Mouse (Mus musculus): ENCODE measurements around the gene Ccdc22. TPM values are rescaled to one million over a fixed set of nuclear protein-coding genes. Genes with fewer than 3 reads are reported as not detected.
A peak's percentile ranks its signal among the peaks of the same experiment; 100 is the strongest.

Ccdc22 gene
- polyA plus RNA-seq (2015; fragmentation: Nextera tagmentation; extraction: Ambion mirVana) = 28.0 and 29.5 TPM in 2 replicates

DNA sequence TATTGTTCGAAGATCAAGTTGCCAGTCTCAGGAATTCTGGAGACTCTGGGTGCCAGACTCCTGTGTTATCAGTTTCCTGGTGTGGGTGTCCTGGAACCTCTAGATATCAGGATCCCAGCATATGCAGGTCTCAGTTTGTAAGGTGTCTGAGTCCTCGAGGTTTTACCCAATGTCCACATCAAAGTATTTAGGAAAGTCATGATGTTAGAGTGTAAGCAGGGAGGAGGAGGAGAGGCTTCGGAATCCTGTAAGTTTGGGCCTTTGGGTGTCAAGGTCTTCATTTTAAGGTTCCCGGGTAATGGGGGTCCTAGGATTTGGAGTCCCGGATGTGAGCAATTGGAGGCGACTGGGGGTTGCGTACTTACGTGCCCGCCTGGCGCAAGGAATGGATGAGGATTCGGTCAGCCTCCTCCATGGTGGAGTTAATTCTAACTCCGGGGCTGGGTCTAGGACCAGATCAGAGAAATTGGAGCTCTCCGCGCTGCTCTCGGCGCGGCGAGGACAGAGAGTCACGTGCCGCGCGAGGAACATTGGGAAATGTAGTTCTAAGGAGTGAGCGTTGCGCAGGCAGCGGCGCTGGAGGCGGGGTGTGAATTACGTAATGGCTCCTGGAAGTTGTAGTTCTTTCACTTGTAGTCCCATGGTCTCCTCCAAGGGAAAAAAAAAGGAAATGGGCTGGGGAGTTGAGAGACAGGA, at the start of gene Ccdc22:
Ccdc22 (minus strand) TSS at position 639 of the 696 bp plus-strand sequence.
- Histone ChIP-seq H3K9ac (ENCODE audit: low read depth, low read length) (peak within 1 kb of the TSS; percentile 64), H3K4me3 (ENCODE audit: low read length) (peak within 1 kb of the TSS; percentile 50), H3K9me3 (ENCODE audit: control insufficient read depth, low read length) (no peaks in the 10 kb centered on the region), H3K4me2 (ENCODE audit: low read length) (peak within 1 kb of the TSS; percentile 59), H3K36me3 (ENCODE audit: control insufficient read depth, insufficient read depth, low read length) (no peaks in the 10 kb centered on the region), H3K4me1 (ENCODE audit: control insufficient read depth, insufficient read depth, low read depth, low read length) (peaks cover 2% of the 10 kb centered on the region; the same call in 1 of the 2 replicates), H3K27ac (ENCODE audit: low read depth, low read length) (peak within 1 kb of the TSS; percentile 54; the same call in 1 of the 2 replicates), H3K27me3 (replicated peaks; ENCODE audit: control insufficient read depth, insufficient read depth, low read length) (no peaks in the 10 kb centered on the region)
- peak; percentile 93 for ATAC-seq
- 15% methylated on average over 28 of the region's 28 CpGs for WGBS

- 15% methylated on average over 25 of the region's 25 CpGs for WGBS
- Histone ChIP-seq H3K9ac (ENCODE audit: low read depth, low read length) (peak overlapping the region; percentile 65), H3K4me1 (ENCODE audit: control insufficient read depth, insufficient read depth, low read depth, low read length) (no peaks in the 10 kb centered on the region)
These were observed 43.5 kb upstream of the Ccdc22 start for GRCm38 (mm10) chrX:7648671-7649304.

DNA sequence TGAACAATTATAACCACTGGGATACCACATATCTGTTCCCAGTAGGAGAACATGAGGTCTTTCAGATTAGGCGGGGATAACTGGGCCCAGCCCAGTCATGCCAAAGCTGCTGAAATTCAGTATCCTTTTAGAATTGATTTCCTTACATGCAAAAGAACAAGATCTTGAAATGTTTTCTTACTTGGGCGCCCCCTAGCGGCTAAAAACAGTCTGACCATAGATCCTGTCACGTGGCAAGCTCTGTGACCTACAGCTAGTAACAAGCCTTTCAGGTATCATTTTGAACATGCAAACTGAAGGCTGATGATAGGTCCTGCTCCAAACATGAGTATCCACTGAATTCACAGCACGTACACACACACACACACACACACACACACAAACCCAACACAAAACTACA, 40.0 kb upstream of the Ccdc22 start:
- no peaks in the 10 kb centered on the region for H3K9me3 ChIP-seq (ENCODE audit: control insufficient read depth, low read length)
- no peaks in the 10 kb centered on the region for H3K4me1 ChIP-seq (ENCODE audit: control insufficient read depth, insufficient read depth, low read depth, low read length)
- H3K4me2 ChIP-seq (ENCODE audit: low read length) = no peak overlapping the region
- 8% methylated on average over 5 of the region's 5 CpGs for WGBS
- ATAC-seq = no peak
- no peak overlapping the region for H3K27ac ChIP-seq (ENCODE audit: low read depth, low read length)
- peaks cover 4% of the 10 kb centered on the region; the same call in 1 of the 2 replicates for H3K36me3 ChIP-seq (ENCODE audit: control insufficient read depth, insufficient read depth, low read length)
- H3K4me3 ChIP-seq (ENCODE audit: low read length) = no peak overlapping the region
- no peak overlapping the region for H3K9ac ChIP-seq (ENCODE audit: low read depth, low read length)
- H3K27me3 ChIP-seq (replicated peaks; ENCODE audit: control insufficient read depth, insufficient read depth, low read length) = no peaks in the 10 kb centered on the region

More at GRCm38 (mm10) chrX:7648671-7649304, 43.5 kb upstream of the Ccdc22 start:
- H3K4me2 ChIP-seq (ENCODE audit: low read length) = peak overlapping the region; percentile 54
- no peaks in the 10 kb centered on the region for H3K27me3 ChIP-seq (replicated peaks; ENCODE audit: control insufficient read depth, insufficient read depth, low read length)
- H3K9me3 ChIP-seq (ENCODE audit: control insufficient read depth, low read length) = no peaks in the 10 kb centered on the region
- H3K4me3 ChIP-seq (ENCODE audit: low read length) = peak overlapping the region; percentile 37
- H3K27ac ChIP-seq (ENCODE audit: low read depth, low read length) = peak overlapping the region; percentile 76
- ATAC-seq = peak; percentile 95
- H3K36me3 ChIP-seq (ENCODE audit: control insufficient read depth, insufficient read depth, low read length) = peaks cover 7% of the 10 kb centered on the region

GRCm38 (mm10) chrX:7640785-7641184, 35.5 kb upstream of the Ccdc22 start:
- H3K36me3 ChIP-seq (ENCODE audit: control insufficient read depth, insufficient read depth, low read length) = peaks cover 4% of the 10 kb centered on the region; the same call in 1 of the 2 replicates
- no peak overlapping the region; the same call in 1 of the 2 replicates for H3K9ac ChIP-seq (ENCODE audit: low read depth, low read length)
- no peaks in the 10 kb centered on the region for H3K27me3 ChIP-seq (replicated peaks; ENCODE audit: control insufficient read depth, insufficient read depth, low read length)
- H3K27ac ChIP-seq (ENCODE audit: low read depth, low read length) = no peak overlapping the region
- no peaks in the 10 kb centered on the region for H3K9me3 ChIP-seq (ENCODE audit: control insufficient read depth, low read length)
- ATAC-seq = no peak
- H3K4me3 ChIP-seq (ENCODE audit: low read length) = peak overlapping the region; percentile 53
- H3K4me1 ChIP-seq (ENCODE audit: control insufficient read depth, insufficient read depth, low read depth, low read length) = no peaks in the 10 kb centered on the region
- WGBS = 36% methylated on average over 12 of the region's 12 CpGs
- peak overlapping the region; percentile 61 for H3K4me2 ChIP-seq (ENCODE audit: low read length)

- Histone ChIP-seq H3K27me3 (replicated peaks; ENCODE audit: control insufficient read depth, insufficient read depth, low read length) (no peaks in the 10 kb centered on the region), H3K4me3 (ENCODE audit: low read length) (peak overlapping the region; percentile 53), H3K9ac (ENCODE audit: low read depth, low read length) (peak overlapping the region; percentile 79), H3K36me3 (ENCODE audit: control insufficient read depth, insufficient read depth, low read length) (peaks cover 4% of the 10 kb centered on the region; the same call in 1 of the 2 replicates), H3K4me1 (ENCODE audit: control insufficient read depth, insufficient read depth, low read depth, low read length) (no peaks in the 10 kb centered on the region), H3K27ac (ENCODE audit: low read depth, low read length) (peak overlapping the region; percentile 88), H3K9me3 (ENCODE audit: control insufficient read depth, low read length) (no peaks in the 10 kb centered on the region), H3K4me2 (ENCODE audit: low read length) (peak overlapping the region; percentile 61)
- peak; percentile 19; the same call in 1 of the 2 replicates for ATAC-seq
- WGBS = 18% methylated on average over 13 of the region's 13 CpGs
These were observed 34.4 kb upstream of the Ccdc22 start for GRCm38 (mm10) chrX:7639536-7640325.

- H3K9me3 ChIP-seq (ENCODE audit: control insufficient read depth, low read length) = no peaks in the 10 kb centered on the region
- no peaks in the 10 kb centered on the region for H3K27me3 ChIP-seq (replicated peaks; ENCODE audit: control insufficient read depth, insufficient read depth, low read length)
- no peaks in the 10 kb centered on the region for H3K4me1 ChIP-seq (ENCODE audit: control insufficient read depth, insufficient read depth, low read depth, low read length)
- H3K4me2 ChIP-seq (ENCODE audit: low read length) = peak within 1 kb of the TSS; percentile 61
- WGBS = 14% methylated on average over 25 of the region's 42 CpGs
- peak; percentile 84 for ATAC-seq
- H3K9ac ChIP-seq (ENCODE audit: low read depth, low read length) = peak within 1 kb of the TSS; percentile 79
- peak within 1 kb of the TSS; percentile 53 for H3K4me3 ChIP-seq (ENCODE audit: low read length)
- H3K27ac ChIP-seq (ENCODE audit: low read depth, low read length) = peak within 1 kb of the TSS; percentile 88
- no peaks in the 10 kb centered on the region for H3K36me3 ChIP-seq (ENCODE audit: control insufficient read depth, insufficient read depth, low read length)
These were observed 33.2 kb upstream of the Ccdc22 start, which contains the start of gene Syp for GRCm38 (mm10) chrX:7638401-7639091. Syp (plus strand) TSS chrX:7638471.

DNA sequence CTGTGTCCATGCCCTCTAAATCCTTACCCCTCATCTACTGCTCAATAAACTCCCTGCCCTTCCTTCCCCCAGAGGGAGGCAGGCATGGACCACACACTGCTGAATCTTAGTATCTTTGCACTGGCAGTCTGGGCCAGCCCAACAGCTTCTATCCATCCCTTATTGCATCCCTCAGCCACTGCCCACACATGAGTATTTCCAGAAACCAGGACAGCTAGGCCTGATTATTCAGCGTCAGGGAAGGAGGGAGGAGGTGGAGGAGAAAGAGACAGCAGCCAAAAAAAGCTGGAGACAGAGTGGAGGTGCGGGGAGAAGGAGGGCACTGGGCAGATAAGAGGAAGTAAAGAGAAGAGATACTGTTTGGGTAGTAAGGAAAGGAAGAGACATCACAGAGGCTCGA, 29.8 kb upstream of the Ccdc22 start:
- WGBS = 73% methylated on average over 3 of the region's 3 CpGs
- ATAC-seq = no peak
- H3K9me3 ChIP-seq (ENCODE audit: control insufficient read depth, low read length) = no peaks in the 10 kb centered on the region

GRCm38 (mm10) chrX:7632560-7632959, 27.2 kb upstream of the Ccdc22 start:
- no peaks in the 10 kb centered on the region for H3K4me1 ChIP-seq (ENCODE audit: control insufficient read depth, insufficient read depth, low read depth, low read length)
- no peak overlapping the region for H3K4me2 ChIP-seq (ENCODE audit: low read length)
- WGBS = 91% methylated on average over 6 of the region's 6 CpGs
- no peak for ATAC-seq
- no peak overlapping the region for H3K4me3 ChIP-seq (ENCODE audit: low read length)
- no peaks in the 10 kb centered on the region for H3K36me3 ChIP-seq (ENCODE audit: control insufficient read depth, insufficient read depth, low read length)
- no peak overlapping the region for H3K9ac ChIP-seq (ENCODE audit: low read depth, low read length)
- H3K27ac ChIP-seq (ENCODE audit: low read depth, low read length) = no peak overlapping the region
- no peaks in the 10 kb centered on the region for H3K27me3 ChIP-seq (replicated peaks; ENCODE audit: control insufficient read depth, insufficient read depth, low read length)
- no peaks in the 10 kb centered on the region for H3K9me3 ChIP-seq (ENCODE audit: control insufficient read depth, low read length)

More for the DNA sequence above, 29.8 kb upstream of the Ccdc22 start:
- Histone ChIP-seq H3K27ac (ENCODE audit: low read depth, low read length) (no peak overlapping the region), H3K36me3 (ENCODE audit: control insufficient read depth, insufficient read depth, low read length) (no peaks in the 10 kb centered on the region), H3K4me3 (ENCODE audit: low read length) (no peak overlapping the region), H3K9ac (ENCODE audit: low read depth, low read length) (no peak overlapping the region), H3K4me1 (ENCODE audit: control insufficient read depth, insufficient read depth, low read depth, low read length) (no peaks in the 10 kb centered on the region), H3K27me3 (replicated peaks; ENCODE audit: control insufficient read depth, insufficient read depth, low read length) (no peaks in the 10 kb centered on the region), H3K4me2 (ENCODE audit: low read length) (no peak overlapping the region)
